Comparison of ENCODE assay signal across 9 mouse cellular contexts in the genomic region with DNA sequence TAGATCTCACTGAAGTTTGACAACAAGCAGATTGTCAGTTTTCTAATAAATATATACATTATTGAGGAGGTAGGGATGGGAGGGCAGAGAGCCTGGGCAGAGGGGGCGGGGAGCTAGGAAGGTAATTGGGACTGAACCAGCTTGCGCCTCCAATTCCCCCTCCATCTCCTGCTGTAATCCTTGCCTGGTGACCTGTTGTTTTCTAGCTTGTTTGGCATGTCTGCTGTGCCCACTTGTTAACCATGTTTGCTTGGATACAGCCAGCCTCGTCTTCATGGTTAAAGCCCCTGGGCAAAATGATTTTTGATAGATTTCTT. TPM values are rescaled to one million over a fixed set of nuclear protein-coding genes. Genes with fewer than 3 reads are reported as not detected.
DNase-seq lines count a peak whose midpoint lies in the region; ATAC-seq and TF ChIP-seq lines count a peak whose summit lies in the region.
"Had no signal": no experiment of that assay in that cellular context is flagged by ENCODE, and none has a peak within 500 bp of the region (broad histone marks: within the 10 kb centered on the region; RNA-seq: fewer than 3 reads in every experiment).

No protein-coding gene starts in this region.

- no peak for DNase-seq in heart, postnatal 0 days (ENCODE audit: low spot score)
- no peak for DNase-seq in heart, adult 2 months
- peak; percentile 85 for DNase-seq in brain, adult 2 months (ENCODE audit: low read depth, low spot score)
- DNase-seq in forebrain, embryonic 10.5 days (ENCODE audit: extremely low spot score, low spot score) = no peak
- no peak for DNase-seq in midbrain, embryonic 10.5 days (ENCODE audit: low spot score)
- no peak for DNase-seq in spleen, adult 12 weeks (ENCODE audit: low spot score)
- no peak for DNase-seq in T-cell, adult 2 months (ENCODE audit: low spot score)
- no peak for DNase-seq in embryo, embryonic 10 days (ENCODE audit: low spot score)

- 29% methylated on average over 3 of the region's 3 CpGs for WGBS in heart, postnatal 0 days
- 25% methylated on average over 3 of the region's 3 CpGs for WGBS in heart, adult 2 months
- 9% methylated on average over 3 of the region's 3 CpGs for WGBS in forebrain, embryonic 10.5 days
- WGBS in midbrain, embryonic 10.5 days = 14% methylated on average over 3 of the region's 3 CpGs

- peaks cover 17% of the 10 kb centered on the region for H3K27me3 ChIP-seq in heart, postnatal 0 days (ENCODE audit: control insufficient read depth, insufficient read depth, low read length)
- H3K27me3 ChIP-seq in heart, adult 2 months (ENCODE audit: control insufficient read depth, insufficient read depth, low read length) = peaks cover 5% of the 10 kb centered on the region
- peaks cover 26% of the 10 kb centered on the region for H3K27me3 ChIP-seq in forebrain, embryonic 10.5 days (ENCODE audit: poor library complexity, severe bottlenecking)
- peaks cover 30% of the 10 kb centered on the region for H3K27me3 ChIP-seq in midbrain, embryonic 10.5 days (ENCODE audit: low read depth, poor library complexity, severe bottlenecking)

- no peak for ATAC-seq in heart, postnatal 0 days (ENCODE audit: insufficient read depth, low read depth)

- H3K9me3 ChIP-seq in heart, postnatal 0 days (replicated peaks; ENCODE audit: control insufficient read depth, low read length) = no peaks in the 10 kb centered on the region; the same call in 1 of the 2 replicates
- no peaks in the 10 kb centered on the region for H3K9me3 ChIP-seq in forebrain, embryonic 10.5 days
- no peaks in the 10 kb centered on the region for H3K9me3 ChIP-seq in midbrain, embryonic 10.5 days (replicated peaks)

- no peak for TF ChIP-seq CTCF in heart, postnatal 0 days (IDR thresholded peaks at IDR 0.05; ENCODE audit: low read depth)
- no peak for TF ChIP-seq CTCF in heart, adult 2 months (IDR thresholded peaks at IDR 0.05)

- H3K4me2 ChIP-seq in heart, postnatal 0 days (ENCODE audit: low read depth, low read length) = peak overlapping the region; percentile 68; the same call in 1 of the 2 replicates

- no peak overlapping the region for H3K27ac ChIP-seq in heart, postnatal 0 days (ENCODE audit: low read depth)
- H3K27ac ChIP-seq in heart, adult 2 months = no peak overlapping the region
- no peak overlapping the region for H3K27ac ChIP-seq in forebrain, embryonic 10.5 days
- H3K27ac ChIP-seq in midbrain, embryonic 10.5 days (replicated peaks) = no peak overlapping the region

- H3K79me2 ChIP-seq in heart, adult 2 months (replicated peaks; ENCODE audit: control insufficient read depth, insufficient read depth, low read length) = no peaks in the 10 kb centered on the region

- no peak overlapping the region for H3K9ac ChIP-seq in heart, postnatal 0 days (replicated peaks; ENCODE audit: low read depth, low read length)
- H3K9ac ChIP-seq in heart, adult 2 months (ENCODE audit: low read depth, low read length) = no peak overlapping the region

- no peak for TF ChIP-seq POLR2A in heart, adult 2 months (IDR thresholded peaks at IDR 0.05; ENCODE audit: insufficient read depth, low read depth, low read length)

- TF ChIP-seq EP300 in heart, postnatal 0 days (IDR thresholded peaks at IDR 0.05; ENCODE audit: low read depth) = no peak
- TF ChIP-seq EP300 in heart, adult 2 months (IDR thresholded peaks at IDR 0.05; ENCODE audit: insufficient read depth, low read depth, low read length) = no peak

- no peaks in the 10 kb centered on the region for H3K36me3 ChIP-seq in heart, postnatal 0 days (replicated peaks; ENCODE audit: control insufficient read depth, insufficient read depth, low read length)
- H3K36me3 ChIP-seq in heart, adult 2 months (ENCODE audit: control insufficient read depth, insufficient read depth, low read length) = no peaks in the 10 kb centered on the region
- no peaks in the 10 kb centered on the region for H3K36me3 ChIP-seq in forebrain, embryonic 10.5 days (replicated peaks)
- H3K36me3 ChIP-seq in midbrain, embryonic 10.5 days = no peaks in the 10 kb centered on the region
- H3K36me3 ChIP-seq: G1E had no signal

- intact Hi-C loops in heart, adult 2 months (cut with DNase I) = no loop called here

- peak overlapping the region; percentile 46; the same call in 1 of the 2 replicates for H3K4me3 ChIP-seq in heart, postnatal 0 days (ENCODE audit: low read depth, low read length)
- no peak overlapping the region for H3K4me3 ChIP-seq in heart, adult 2 months
- H3K4me3 ChIP-seq in forebrain, embryonic 10.5 days = peak overlapping the region; percentile 75
- H3K4me3 ChIP-seq in midbrain, embryonic 10.5 days = peak overlapping the region; percentile 77

- H3K4me1 ChIP-seq in heart, postnatal 0 days (ENCODE audit: control insufficient read depth, insufficient read depth) = 0 out of 2 replicates have a peak, but pooled peaks cover 4% of the 10 kb centered on the region
- no peaks in the 10 kb centered on the region for H3K4me1 ChIP-seq in heart, adult 2 months (ENCODE audit: control insufficient read depth, insufficient read depth, low read length)
- peaks cover 16% of the 10 kb centered on the region for H3K4me1 ChIP-seq in forebrain, embryonic 10.5 days
- peaks cover 14% of the 10 kb centered on the region for H3K4me1 ChIP-seq in midbrain, embryonic 10.5 days

RNA-seq across cellular contexts. Expression of a gene that starts 0.5 kb away (rescaled TPM):
- 0.04 TPM in 1 of 2 replicates, not detected in the other for total RNA-seq in heart, postnatal 0 days (2014; rRNA removed; ENCODE audit: low replicate concordance)
- 0.04 TPM in 2 replicates for polyA plus RNA-seq in heart, postnatal 0 days (2015; fragmentation: Nextera tagmentation; extraction: Ambion mirVana)
- under 1 TPM; 0.03 to 0.11 TPM for total RNA-seq in heart, adult 2 months (2021)
- polyA plus RNA-seq in heart, adult 2 months (2012; rRNA removed) = 0.06 and 0.41 TPM in 2 replicates
- 0.37 and 0.42 TPM in 2 replicates for polyA plus RNA-seq in forebrain, embryonic 10.5 days (2016; fragmentation: Nextera tagmentation; extraction: Ambion mirVana)
- 0.39 and 0.48 TPM in 2 replicates for polyA plus RNA-seq in midbrain, embryonic 10.5 days (2016; fragmentation: Nextera tagmentation; extraction: Ambion mirVana)
